Mouse (Mus musculus): Measurements from ENCODE around the gene Nat8. TPM values are rescaled to one million over a fixed set of nuclear protein-coding genes. Genes with fewer than 3 reads are reported as not detected.
"Not testable (repeated sequence)": the region's sequence is repeated elsewhere in the genome, so short reads cannot be mapped to it uniquely, and the experiment has no call there.

Nat8 gene
- total RNA-seq, 2 experiments from 2014 or later = 3.2 to 3.7 TPM

DNA sequence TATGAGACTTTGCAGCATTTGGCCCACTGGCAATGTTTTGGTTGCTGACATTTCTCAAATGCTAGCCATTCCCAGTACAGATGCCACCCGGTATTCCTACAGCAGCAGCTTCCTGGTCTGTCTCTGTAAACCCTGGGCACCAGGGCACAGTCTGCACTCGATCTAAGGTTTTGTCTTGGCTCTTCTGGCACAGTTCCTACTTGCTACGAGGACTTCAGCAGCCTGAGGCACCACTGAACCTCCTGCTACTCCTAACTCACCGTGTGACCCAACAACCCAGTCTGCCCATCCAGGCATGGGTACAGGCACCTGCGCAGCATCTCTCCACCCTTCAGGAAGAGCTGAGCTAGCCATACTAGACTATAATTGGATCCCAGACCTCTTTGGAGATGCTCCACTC is 4.2 kb upstream of the Nat8 start:
- DNase-seq = not testable (repeated sequence)

DNA sequence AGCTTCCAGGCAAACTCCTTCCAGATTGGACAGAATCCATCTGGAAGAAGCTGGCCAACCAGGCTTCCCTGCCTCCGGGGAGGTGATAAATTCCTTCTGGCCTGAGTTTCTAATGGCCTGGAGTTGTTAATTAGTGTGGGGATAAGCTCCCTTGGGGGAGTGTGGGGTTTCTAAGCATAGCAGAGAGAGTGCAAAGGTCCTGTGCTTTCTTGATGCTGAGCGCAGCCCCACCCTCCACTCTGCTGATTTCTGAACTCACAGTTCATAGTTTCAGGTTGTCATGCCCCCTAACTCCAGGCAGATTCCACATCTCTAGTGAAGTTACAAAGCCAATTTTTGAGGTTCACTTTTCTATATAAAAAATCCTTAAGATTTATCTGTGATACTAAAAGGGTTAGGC is 3.2 kb upstream of the Nat8 start:
- not testable (repeated sequence) for DNase-seq

DNA sequence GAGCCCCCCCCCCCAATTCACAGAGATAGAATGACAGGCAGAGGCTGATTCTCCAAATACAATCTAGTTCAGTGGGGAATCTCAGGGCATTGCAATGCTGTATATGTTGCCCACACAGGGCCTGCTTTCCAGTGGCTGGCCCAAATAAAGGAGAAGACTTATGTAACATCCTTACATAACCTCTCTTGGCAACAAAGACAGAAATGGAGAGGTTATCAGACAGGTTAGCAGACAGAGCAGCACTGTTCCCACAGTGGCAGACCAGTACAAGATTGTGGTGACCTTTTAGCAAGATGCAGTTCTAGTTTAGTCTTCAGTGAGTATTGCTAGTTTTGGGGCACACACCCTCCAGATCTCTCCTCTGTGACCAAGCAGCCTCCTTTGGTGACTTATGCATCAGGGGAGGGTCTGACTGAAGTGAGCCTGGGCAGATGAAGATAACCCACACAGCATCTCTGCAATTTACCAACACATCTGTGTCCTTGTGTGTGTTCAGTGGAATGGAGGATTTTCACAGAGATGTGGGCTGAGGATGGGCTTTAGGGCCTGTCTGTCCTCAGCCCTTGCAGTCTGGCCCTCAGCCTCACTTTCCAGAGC is 2.7 kb upstream of the Nat8 start:
- not testable (repeated sequence) for DNase-seq

DNA sequence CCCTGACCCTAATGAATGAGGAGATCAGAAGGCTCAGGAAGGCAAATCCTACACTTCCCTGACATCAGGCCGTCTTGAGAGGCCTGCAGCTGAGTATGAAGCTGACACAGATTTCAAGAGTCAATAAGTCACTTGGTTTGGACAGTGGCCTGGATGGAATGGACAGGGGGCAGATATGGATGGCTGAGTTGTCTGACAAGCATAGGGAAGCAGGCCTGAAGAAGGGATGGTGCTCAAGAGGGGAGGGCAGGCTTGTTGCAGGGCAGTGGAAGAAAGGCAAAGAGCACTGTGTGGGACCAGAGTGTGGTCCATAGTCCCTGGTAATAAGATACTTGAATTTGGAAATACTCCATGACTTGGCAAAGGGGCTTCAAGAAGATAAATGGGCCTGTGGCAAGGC is 2.4 kb downstream of the Nat8 start:
- DNase-seq = no peak

DNA sequence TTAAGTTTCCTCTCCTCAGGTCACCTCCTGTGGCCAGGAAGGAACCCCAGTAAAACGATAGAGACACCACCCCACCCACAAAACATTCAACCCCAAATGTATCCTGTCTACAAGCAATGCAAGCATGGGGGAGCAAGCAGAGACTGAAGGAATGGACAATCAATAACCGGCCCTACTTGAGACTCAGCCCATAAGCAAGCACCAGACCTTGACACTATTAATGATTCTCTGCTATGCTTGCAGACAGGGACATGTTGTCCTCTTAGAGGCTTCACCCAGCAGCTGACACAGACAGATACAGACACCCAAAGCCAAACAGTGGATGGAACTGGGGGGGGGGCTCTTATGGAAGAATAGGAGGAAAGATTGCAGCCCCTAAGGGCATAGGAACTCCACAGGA is 6.0 kb downstream of the Nat8 start:
- DNase-seq = no peak

DNA sequence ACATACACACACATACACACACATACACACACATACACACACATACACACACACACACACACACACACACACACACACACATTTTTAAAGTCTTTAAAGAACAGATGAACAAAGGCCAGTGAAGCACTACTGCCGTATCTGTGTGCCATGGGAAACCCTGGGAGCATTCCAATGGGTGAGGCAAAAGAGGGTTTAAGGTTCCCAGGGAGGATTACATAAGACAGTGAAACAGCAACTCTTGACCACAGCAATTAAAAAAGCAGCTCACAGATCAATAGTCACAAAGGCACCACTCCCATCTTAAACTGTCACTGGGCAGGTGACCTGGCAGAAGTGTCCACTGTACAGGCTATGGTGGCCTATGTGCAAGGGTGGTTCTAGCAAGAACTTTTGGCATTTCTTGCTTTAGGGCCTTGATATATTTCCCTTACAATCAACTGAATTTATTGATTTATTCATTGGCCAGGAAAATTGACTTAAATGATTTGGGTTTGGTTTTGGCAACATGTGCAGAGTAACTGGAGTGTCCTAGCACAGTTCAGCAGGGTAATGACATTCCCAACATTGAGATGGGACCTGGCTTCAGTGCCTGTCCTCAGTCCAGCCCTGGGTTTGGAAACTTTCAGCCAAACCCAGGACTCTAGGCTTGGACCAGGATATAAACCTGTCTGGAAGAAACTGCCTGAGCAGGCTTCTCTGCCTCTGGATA is 8.3 kb downstream of the Nat8 start:
- DNase-seq = no peak

DNA sequence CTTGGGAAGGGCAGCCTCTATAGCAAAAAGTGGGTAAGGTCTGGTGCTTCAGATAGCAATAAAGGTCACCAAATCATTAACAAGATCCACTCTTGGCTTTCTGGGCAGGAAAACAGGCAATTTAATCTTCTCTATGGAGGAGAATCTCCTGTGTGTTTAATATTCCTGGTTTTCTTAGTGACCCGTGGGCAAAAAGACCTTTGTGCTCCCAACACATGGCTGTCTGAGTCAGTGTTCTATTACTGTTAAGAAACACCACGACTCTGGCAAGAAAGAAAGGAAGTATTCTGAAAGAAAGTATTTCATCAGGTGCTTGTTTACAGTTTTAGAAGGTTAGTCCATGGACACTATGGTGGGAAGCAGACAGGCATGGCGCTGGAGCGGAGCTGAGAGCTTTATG is 9.6 kb downstream of the Nat8 start:
- no peak for DNase-seq

DNA sequence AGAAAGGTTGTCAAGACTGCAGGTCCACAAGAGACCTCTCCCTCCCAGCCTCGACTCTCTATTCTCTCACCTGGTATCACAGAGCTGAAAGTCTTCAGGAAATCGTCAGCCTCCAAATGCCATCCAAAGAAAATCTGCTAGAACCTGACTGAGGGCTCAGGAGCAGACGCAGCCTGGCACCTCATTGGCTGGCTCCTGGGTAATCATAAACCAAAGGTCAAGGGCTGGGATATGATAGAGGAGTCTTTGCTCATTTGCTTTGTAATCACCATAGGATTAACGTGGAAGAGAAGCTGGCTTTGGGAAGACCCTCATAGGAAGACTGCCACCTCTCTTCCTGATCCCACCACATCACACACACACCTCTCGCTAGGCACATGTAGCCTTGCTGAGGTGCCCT is 11.0 kb downstream of the Nat8 start, which contains the start of the genes Nat8f6 and Nat8f5:
Gene Nat8f6, minus strand, starts transcription at position 118 of the 400 bp plus-strand sequence.
Gene Nat8f5, minus strand, starts transcription at position 136 of the 400 bp plus-strand sequence.
- no peak for DNase-seq

DNA sequence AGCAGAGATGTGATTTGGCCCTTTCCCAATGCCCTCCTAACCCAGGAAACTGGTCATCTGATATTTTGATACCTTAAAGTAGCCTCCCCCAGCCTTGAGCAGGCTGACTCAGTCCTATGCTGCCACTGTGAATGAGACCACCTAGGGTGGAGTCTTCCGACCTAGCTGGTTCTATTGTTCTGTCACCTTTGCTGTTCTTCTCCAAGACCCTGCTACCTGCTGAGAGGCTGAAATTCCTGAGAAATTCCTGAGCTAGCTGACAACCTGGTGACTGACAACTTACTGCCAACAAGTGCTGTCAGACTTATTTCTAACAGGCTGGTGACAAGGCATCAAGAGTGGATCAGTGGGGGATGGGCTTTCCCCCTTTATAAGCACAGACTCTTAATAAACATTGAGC is 13.5 kb downstream of the Nat8 start:
- DNase-seq = no peak

DNA sequence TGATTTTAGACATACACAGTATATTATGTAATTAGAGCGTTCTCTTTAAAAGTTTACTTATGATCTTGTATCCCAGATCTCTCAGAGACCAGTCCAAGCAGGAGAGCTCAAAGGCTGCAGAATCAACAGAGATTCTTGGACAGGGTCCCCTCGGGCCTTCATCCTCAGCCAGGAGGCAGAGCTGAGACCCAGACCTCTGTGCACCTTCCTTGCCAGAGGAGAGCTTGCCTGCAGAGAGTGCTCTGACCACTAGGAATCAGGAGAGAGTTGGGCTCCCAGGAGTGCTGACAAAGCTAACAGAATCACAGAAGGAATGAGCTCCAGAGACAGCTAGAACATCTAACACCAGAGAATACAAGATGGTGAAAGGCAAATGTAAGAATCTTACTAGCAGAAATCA is 18.5 kb downstream of the Nat8 start:
- no peak for DNase-seq

DNA sequence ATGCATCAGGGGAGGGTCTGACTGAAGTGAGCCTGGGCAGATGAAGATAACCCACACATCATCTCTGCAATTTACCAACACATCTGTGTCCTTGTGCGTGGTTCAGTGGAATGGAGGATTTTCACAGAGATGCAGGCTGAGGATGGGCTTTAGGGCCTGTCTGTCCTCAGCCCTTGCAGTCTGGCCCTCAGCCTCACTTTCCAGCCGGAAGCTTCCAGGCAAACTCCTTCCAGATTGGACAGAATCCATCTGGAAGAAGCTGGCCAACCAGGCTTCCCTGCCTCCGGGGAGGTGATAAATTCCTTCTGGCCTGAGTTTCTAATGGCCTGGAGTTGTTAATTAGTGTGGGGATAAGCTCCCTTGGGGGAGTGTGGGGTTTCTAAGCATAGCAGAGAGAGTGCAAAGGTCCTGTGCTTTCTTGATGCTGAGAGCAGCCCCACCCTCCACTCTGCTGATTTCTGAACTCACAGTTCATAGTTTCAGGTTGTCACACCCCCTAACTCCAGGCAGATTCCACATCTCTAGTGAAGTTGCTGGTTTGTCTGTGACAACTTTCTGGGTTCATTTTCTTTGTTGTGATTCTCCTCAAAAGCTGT is 20.8 kb downstream of the Nat8 start:
- DNase-seq = not testable (repeated sequence)

DNA sequence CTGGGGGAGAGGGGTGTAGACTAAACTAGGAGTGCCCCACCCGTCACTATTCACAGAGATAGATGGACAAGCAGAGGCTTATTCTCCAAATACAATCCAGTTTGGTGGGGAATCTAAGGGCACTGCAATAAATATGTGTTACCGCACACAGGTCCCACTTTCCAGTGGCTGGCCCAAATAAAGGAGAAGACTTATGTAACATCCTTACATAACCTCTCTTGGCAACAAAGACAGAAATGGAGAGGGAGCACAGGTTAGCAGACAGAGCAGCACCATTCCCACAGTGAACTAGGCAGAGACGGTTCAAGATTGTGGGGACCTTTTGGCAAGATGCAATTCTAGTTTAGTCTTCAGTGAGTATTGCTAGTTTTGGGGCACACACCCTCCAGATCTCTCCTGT is 21.4 kb downstream of the Nat8 start:
- not testable (repeated sequence) for DNase-seq

DNA sequence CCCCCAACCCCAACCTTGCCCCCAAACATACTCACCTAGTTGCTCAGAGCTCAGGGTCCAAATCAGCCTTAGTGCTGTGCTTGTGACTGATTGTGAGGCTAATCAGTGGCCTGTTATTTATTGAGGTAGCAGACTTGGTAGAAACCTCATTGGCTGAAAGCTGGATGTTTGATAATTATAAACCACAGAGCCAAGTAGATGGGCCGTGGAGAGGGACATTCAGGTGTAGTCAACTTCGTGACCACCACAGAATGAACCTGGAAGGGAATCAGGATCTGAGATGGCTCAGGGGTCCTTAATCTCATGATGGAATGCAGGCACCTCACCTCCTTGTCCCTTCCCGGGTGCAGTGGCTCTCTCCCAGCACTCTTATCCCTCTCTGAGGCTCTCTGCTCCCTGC is 22.1 kb downstream of the Nat8 start:
- DNase-seq = not testable (repeated sequence)

DNA sequence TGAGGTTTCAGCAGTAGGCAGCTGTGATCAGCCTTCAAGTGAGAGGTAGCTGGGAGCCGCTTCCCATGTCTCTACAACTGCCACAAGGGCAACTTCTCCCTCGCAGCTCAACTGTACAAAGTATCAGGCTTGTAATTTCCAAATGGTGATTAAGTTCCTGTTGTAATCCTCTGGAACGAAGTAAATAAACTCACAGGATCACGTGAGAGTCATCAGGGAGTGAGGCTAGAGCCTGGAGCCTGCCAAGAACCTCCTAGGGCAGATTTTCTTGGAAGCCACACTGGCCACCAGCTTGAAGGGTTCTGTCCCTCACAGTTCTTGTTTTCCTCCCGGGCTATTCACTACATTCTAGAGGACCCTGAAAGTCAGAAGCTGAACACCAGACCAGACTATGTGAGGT is 28.7 kb downstream of the Nat8 start:
- DNase-seq = not testable (repeated sequence)

Small RNAs within 50 kb of the gene (microRNA-seq; reads per million reads assigned to microRNA genes)
- 0 reads per million in 2 experiments for gene Mir6375

Other genes with a start within 250 kb of the Nat8 start
- 1 to 10 TPM; 6.9 to 7.8 TPM for gene Alms1, start 244.6 kb downstream of the Nat8 start, total RNA-seq (2021)
- gene Nat8f7, start 118.9 kb downstream of the Nat8 start, total RNA-seq (2021) = 1 to 10 TPM; 3.4 to 3.5 TPM
- gene Nat8f3, start 66.3 kb downstream of the Nat8 start, total RNA-seq (2021) = 1 to 10 TPM; 2.3 to 2.4 TPM
- gene Nat8f6, start 11.1 kb downstream of the Nat8 start, total RNA-seq (2021) = 1 to 10 TPM; 1.8 to 2.2 TPM
- gene Nat8f5, start 11.1 kb downstream of the Nat8 start, total RNA-seq (2021) = 1 to 10 TPM; 7.5 to 7.6 TPM
- gene Nat8f2, start 37.1 kb upstream of the Nat8 start, total RNA-seq (2021) = 1 to 10 TPM; 2.4 to 2.8 TPM
- gene Nat8f4, start 72.8 kb upstream of the Nat8 start, total RNA-seq (2021) = 1 to 10 TPM; 6.9 to 8.0 TPM
- 10 to 100 TPM; 77.8 to 88.5 TPM for gene Tprkb, start 79.8 kb upstream of the Nat8 start, total RNA-seq (2021)
- gene Nat8f1, start 83.6 kb upstream of the Nat8 start, total RNA-seq (2021) = 10 to 100 TPM; 29.1 to 32.0 TPM
- gene Dusp11, start 129.6 kb upstream of the Nat8 start, total RNA-seq (2021) = 100 to 1,000 TPM in 1 of 2 experiments, 10 to 100 TPM in 1; 87.0 to 106 TPM
- gene Figla, start 184.1 kb upstream of the Nat8 start, total RNA-seq (2021) = not detected
- 100 to 1,000 TPM; 262 to 287 TPM for gene Add2, start 196.6 kb upstream of the Nat8 start, total RNA-seq (2021)

Data from layer of hippocampus, postnatal 36 days (tissue).